Mouse (Mus musculus) neural tube, embryonic 15.5 days (tissue): ENCODE measurements around the gene Proser3. TPM values are rescaled to one million over a fixed set of nuclear protein-coding genes. Genes with fewer than 3 reads are reported as not detected.
"Not testable (repeated sequence)": the region's sequence is repeated elsewhere in the genome, so short reads cannot be mapped to it uniquely, and the experiment has no call there.

Experiments used
- ATAC-seq: fragments of 200-750 bp; cut with Nextera tagmentation; 2 replicates; pipeline ENCODE4 v1.8.0; 2017; ENCODE audit warnings: mild to moderate bottlenecking, moderate TSS enrichment, moderate library complexity; ENCODE audit not compliant: low FRiP score
- H3K27ac ChIP-seq: fragments of 300-500 bp; sonication (generic); replicated peaks from 2 replicates; pipeline ENCODE4 v1.5.1; 2015; ENCODE audit warnings: mild to moderate bottlenecking, inconsistent platforms
- H3K27me3 ChIP-seq: fragments of 300-500 bp; sonication (generic); replicated peaks from 2 replicates; pipeline ENCODE4 v1.6.1; 2015; ENCODE audit warnings: inconsistent platforms
- H3K36me3 ChIP-seq: fragments of 300-500 bp; sonication (generic); 2 replicates; pipeline ENCODE4 v1.6.1; 2015; ENCODE audit warnings: inconsistent platforms
- H3K4me1 ChIP-seq: fragments of 300-500 bp; sonication (generic); 2 replicates; pipeline ENCODE4 v1.6.1; 2015; ENCODE audit warnings: inconsistent platforms
- H3K4me2 ChIP-seq: fragments of 300-500 bp; sonication (generic); 2 replicates; pipeline ENCODE4 v1.6.1; 2015; ENCODE audit warnings: inconsistent platforms, mild to moderate bottlenecking, moderate library complexity
- H3K4me3 ChIP-seq: fragments of 300-500 bp; sonication (generic); replicated peaks from 2 replicates; pipeline ENCODE4 v1.5.1; 2015; ENCODE audit warnings: mild to moderate bottlenecking, inconsistent platforms
- H3K9ac ChIP-seq: fragments of 300-500 bp; sonication (generic); replicated peaks from 2 replicates; pipeline ENCODE4 v1.6.1; 2015; ENCODE audit warnings: mild to moderate bottlenecking, inconsistent platforms
- H3K9me3 ChIP-seq: fragments of 300-500 bp; sonication (generic); replicated peaks from 2 replicates; pipeline ENCODE4 v1.6.1; 2016; ENCODE audit warnings: inconsistent platforms
- WGBS: fragments of 180-500 bp; shearing (Covaris S2); methylation state at CpG from one replicate; pipeline ENCODE4 v1.1.7; 2015; ENCODE audit warnings: mixed read lengths; 5-methylcytosine and 5-hydroxymethylcytosine counted together
- microRNA-seq: library from miRNA; unstranded; fragments of <30 nt; microRNA quantifications from one replicate; pipeline ENCODE4, GENCODE M21; 2017
- polyA plus RNA-seq: library from polyadenylated mRNA; unstranded; fragments of >200 nt; fragmentation: Nextera tagmentation; extraction: Ambion mirVana; gene quantifications from 2 replicates; pipeline ENCODE4 v1.2.1, GENCODE M21; 2015

The Proser3 gene
- polyA plus RNA-seq, 1 experiment from 2014 or later: 7.9 TPM

- Histone ChIP-seq H3K9ac (no peak overlapping the region), H3K4me3 (no peak overlapping the region), H3K9me3 (no peaks in the 10 kb centered on the region), H3K27ac (no peak overlapping the region), H3K27me3 (no peaks in the 10 kb centered on the region), H3K4me2 (no peak overlapping the region), H3K4me1 (no peaks in the 10 kb centered on the region), H3K36me3 (no peaks in the 10 kb centered on the region)
- WGBS: 63% methylated on average over 24 of the region's 24 CpGs
- no peak for ATAC-seq
These were observed 36.9 kb downstream of the Proser3 start for GRCm38 (mm10) chr7:30515003-30515760.

- H3K36me3 ChIP-seq: no peaks in the 10 kb centered on the region
- WGBS: 73% methylated on average over 4 of the region's 4 CpGs
- no peak for ATAC-seq
- no peaks in the 10 kb centered on the region for H3K27me3 ChIP-seq
- no peaks in the 10 kb centered on the region for H3K9me3 ChIP-seq
- H3K4me1 ChIP-seq: no peaks in the 10 kb centered on the region
- H3K4me3 ChIP-seq: no peak overlapping the region
- no peak overlapping the region for H3K27ac ChIP-seq
- no peak overlapping the region for H3K9ac ChIP-seq
- H3K4me2 ChIP-seq: no peak overlapping the region
These were observed 44.0 kb downstream of the Proser3 start for GRCm38 (mm10) chr7:30508061-30508460.

DNA sequence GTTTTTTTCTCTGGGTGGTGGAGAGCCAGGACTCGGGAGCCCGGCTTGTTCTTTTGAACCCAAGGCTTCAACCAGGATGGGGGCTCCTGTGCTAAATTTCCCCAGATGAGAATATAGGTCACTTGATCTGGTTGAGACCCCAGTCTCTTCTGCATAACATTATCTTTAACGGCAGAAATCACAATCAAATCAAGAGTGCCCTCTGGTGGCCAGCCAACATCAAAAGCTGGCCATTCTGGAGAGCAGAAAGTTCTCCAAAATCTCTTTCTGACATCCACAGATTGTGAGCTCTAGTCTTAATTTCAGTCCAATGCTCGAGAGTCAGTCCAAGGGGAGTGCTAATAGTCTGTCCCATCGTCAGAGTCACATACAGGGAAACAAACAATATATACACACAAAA is 50.9 kb downstream of the Proser3 start:
- ATAC-seq, H3K9ac ChIP-seq: not testable (repeated sequence)
- WGBS: 68% methylated on average over 5 of the region's 5 CpGs

DNA sequence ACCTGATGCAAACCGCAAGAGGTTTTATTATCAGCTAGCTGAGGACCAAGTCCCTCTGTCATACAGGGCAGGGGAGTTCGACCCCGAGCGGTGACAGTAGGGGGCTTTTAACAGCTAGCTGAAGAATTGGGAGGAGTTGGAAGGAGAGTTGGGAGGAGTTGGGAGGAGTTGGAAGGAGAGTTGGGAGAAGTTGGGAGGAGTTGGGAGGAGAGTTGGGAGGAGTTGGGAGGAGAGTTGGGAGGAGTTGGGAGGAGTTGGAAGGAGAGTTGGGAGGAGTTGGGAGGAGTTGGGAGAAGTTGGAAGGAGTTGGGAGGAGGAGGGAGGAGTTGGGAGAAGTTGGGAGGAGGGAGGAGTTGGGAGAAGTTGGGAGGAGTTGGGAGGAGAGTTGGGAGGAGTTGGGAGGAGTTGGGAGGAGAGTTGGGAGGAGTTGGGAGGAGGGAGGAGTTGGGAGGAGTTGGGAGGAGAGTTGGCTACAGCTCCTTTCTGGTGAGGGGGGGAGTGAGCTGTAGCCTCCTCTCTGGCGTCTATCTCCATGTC is 56.5 kb downstream of the Proser3 start:
- not testable (repeated sequence) for H3K9ac ChIP-seq, H3K4me2 ChIP-seq, H3K36me3 ChIP-seq, H3K27me3 ChIP-seq, ATAC-seq, H3K27ac ChIP-seq, H3K4me3 ChIP-seq, H3K9me3 ChIP-seq, H3K4me1 ChIP-seq
- 51% methylated on average over 5 of the region's 5 CpGs for WGBS

More for the DNA sequence above, 50.9 kb downstream of the Proser3 start:
- H3K27me3 ChIP-seq, H3K4me2 ChIP-seq, H3K4me1 ChIP-seq, H3K4me3 ChIP-seq, H3K27ac ChIP-seq, H3K9me3 ChIP-seq, H3K36me3 ChIP-seq: not testable (repeated sequence)

DNA sequence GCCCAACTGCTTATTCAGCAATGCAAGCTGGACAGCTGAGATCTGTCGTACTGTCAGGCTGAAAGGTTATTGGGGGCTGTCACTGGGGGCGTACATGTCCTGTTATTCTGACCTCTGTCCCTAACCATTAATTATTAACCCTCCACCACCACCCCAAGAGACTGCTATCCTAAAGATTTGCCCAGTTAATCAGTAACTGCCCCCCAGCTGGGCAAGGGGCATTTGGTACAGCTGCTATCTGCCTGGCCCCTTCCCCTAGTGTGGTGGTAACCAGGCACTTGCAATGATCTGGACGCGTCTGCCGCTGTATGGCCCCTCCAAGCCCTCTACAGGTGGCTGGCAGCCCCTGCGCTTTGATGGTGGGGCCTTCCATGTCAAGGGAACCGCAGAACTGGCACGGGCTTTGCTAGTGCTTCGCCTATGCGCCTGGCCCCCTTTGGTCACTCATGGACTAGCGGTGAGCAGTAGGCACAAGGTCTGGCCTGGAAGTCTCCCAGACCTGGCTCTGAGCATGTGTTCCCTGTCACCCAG is 58.6 kb downstream of the Proser3 start, which contains the start of gene Prodh2:
Gene Prodh2, plus strand, starts transcription at position 222 of the 531 bp plus-strand sequence.
- ATAC-seq: no peak
- Histone ChIP-seq H3K9me3 (no peaks in the 10 kb centered on the region), H3K36me3 (no peaks in the 10 kb centered on the region), H3K27me3 (no peaks in the 10 kb centered on the region; the same call in 1 of the 2 replicates), H3K9ac (no peak within 1 kb of the TSS), H3K27ac (no peak within 1 kb of the TSS), H3K4me3 (no peak within 1 kb of the TSS), H3K4me1 (no peaks in the 10 kb centered on the region), H3K4me2 (no peak within 1 kb of the TSS)
- WGBS: 41% methylated on average over 11 of the region's 11 CpGs

GRCm38 (mm10) chr7:30492765-30493164 is 59.3 kb downstream of the Proser3 start:
- Histone ChIP-seq H3K27me3 (no peaks in the 10 kb centered on the region; the same call in 1 of the 2 replicates), H3K4me2 (no peak overlapping the region), H3K9ac (no peak overlapping the region), H3K27ac (no peak overlapping the region), H3K4me1 (no peaks in the 10 kb centered on the region), H3K36me3 (no peaks in the 10 kb centered on the region), H3K4me3 (no peak overlapping the region), H3K9me3 (no peaks in the 10 kb centered on the region)
- no peak for ATAC-seq
- WGBS: 15% methylated on average over 4 of the region's 4 CpGs

DNA sequence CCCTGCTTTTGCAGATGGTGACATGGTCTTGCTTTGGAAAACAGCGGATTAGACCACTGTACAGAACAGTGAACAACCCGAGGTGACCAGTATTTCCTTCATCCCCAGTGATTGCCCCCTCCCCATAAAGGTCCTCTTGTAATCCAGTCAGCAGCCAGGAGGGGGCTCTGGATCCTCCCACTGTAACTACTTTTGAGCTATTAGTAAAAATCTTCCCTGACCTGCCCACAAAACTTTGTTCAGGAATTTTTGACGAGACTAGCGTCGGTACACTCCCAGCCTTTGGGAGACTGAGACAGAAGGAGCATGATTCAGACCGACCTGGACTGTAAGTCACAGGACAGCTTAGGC is 61.2 kb downstream of the Proser3 start:
- ATAC-seq: no peak
- no peak overlapping the region for H3K4me2 ChIP-seq
- no peaks in the 10 kb centered on the region; the same call in 1 of the 2 replicates for H3K27me3 ChIP-seq
- H3K9me3 ChIP-seq: no peaks in the 10 kb centered on the region
- H3K4me1 ChIP-seq: no peaks in the 10 kb centered on the region
- H3K9ac ChIP-seq: no peak overlapping the region
- 21% methylated on average over 6 of the region's 6 CpGs for WGBS
- no peak overlapping the region for H3K27ac ChIP-seq
- H3K4me3 ChIP-seq: no peak overlapping the region
- no peaks in the 10 kb centered on the region for H3K36me3 ChIP-seq

- Histone ChIP-seq H3K9me3 (no peaks in the 10 kb centered on the region), H3K27me3 (no peaks in the 10 kb centered on the region; the same call in 1 of the 2 replicates), H3K36me3 (no peaks in the 10 kb centered on the region), H3K4me1 (no peaks in the 10 kb centered on the region), H3K27ac (no peak overlapping the region), H3K4me2 (no peak overlapping the region), H3K4me3 (no peak overlapping the region), H3K9ac (no peak overlapping the region)
- 33% methylated on average over 16 of the region's 16 CpGs for WGBS
- no peak for ATAC-seq
These were observed 61.7 kb downstream of the Proser3 start for GRCm38 (mm10) chr7:30490251-30490956.

Small RNA genes lying within 50 kb of the gene (microRNA-seq; reads per million reads assigned to microRNA genes)
- not detected for gene Gm38670
- not detected for gene Mir3569

Other genes with a start within 250 kb of the Proser3 start
- gene Alkbh6, start 243.6 kb downstream of the Proser3 start, polyA plus RNA-seq: 131 and 141 TPM in 2 replicates
- 18.9 and 24.7 TPM in 2 replicates for gene Syne4, start 237.5 kb downstream of the Proser3 start, polyA plus RNA-seq
- not detected in 2 replicates for gene E130208F15Rik, start 230.6 kb downstream of the Proser3 start, polyA plus RNA-seq
- gene Sdhaf1, start 228.4 kb downstream of the Proser3 start, polyA plus RNA-seq: 16.0 and 16.7 TPM in 2 replicates
- 13.5 and 15.7 TPM in 2 replicates for gene Lrfn3, start 189.5 kb downstream of the Proser3 start, polyA plus RNA-seq
- 38.6 and 50.0 TPM in 2 replicates for gene Tyrobp, start 138.5 kb downstream of the Proser3 start, polyA plus RNA-seq
- gene Hcst, start 132.4 kb downstream of the Proser3 start, polyA plus RNA-seq: 0.95 and 4.5 TPM in 2 replicates
- gene Nfkbid, start 130.6 kb downstream of the Proser3 start, polyA plus RNA-seq: 2.7 and 3.2 TPM in 2 replicates
- 577 and 709 TPM in 2 replicates for gene Aplp1, start 106.8 kb downstream of the Proser3 start, polyA plus RNA-seq
- gene Kirrel2, start 94.6 kb downstream of the Proser3 start, polyA plus RNA-seq: 0.15 and 0.36 TPM in 2 replicates
- 0.14 and 0.23 TPM in 2 replicates for gene Nphs1, start 94.0 kb downstream of the Proser3 start, polyA plus RNA-seq
- gene Prodh2, start 58.7 kb downstream of the Proser3 start, polyA plus RNA-seq: 0.42 TPM in 1 of 2 replicates, not detected in the other
- 78.7 and 91.1 TPM in 2 replicates for gene Arhgap33, start 17.2 kb downstream of the Proser3 start, polyA plus RNA-seq
- 8.6 and 11.7 TPM in 2 replicates for gene Hspb6, start 121 bp downstream of the Proser3 start, polyA plus RNA-seq
- 55.6 and 61.8 TPM in 2 replicates for gene Lin37, start 7.5 kb upstream of the Proser3 start, polyA plus RNA-seq
- 84.2 and 95.2 TPM in 2 replicates for gene U2af1l4, start 11.0 kb upstream of the Proser3 start, polyA plus RNA-seq
- gene Gm49396, start 11.0 kb upstream of the Proser3 start, polyA plus RNA-seq: 14.6 and 14.8 TPM in 2 replicates
- gene Psenen, start 11.3 kb upstream of the Proser3 start, polyA plus RNA-seq: 136 and 139 TPM in 2 replicates
- 4.1 and 4.7 TPM in 2 replicates for gene Igflr1, start 13.1 kb upstream of the Proser3 start, polyA plus RNA-seq
- gene Kmt2b, start 36.4 kb upstream of the Proser3 start, polyA plus RNA-seq: 8.5 and 8.8 TPM in 2 replicates
- gene Zbtb32, start 46.6 kb upstream of the Proser3 start, polyA plus RNA-seq: 0.37 and 0.44 TPM in 2 replicates
- 0.87 and 2.3 TPM in 2 replicates for gene Upk1a, start 60.5 kb upstream of the Proser3 start, polyA plus RNA-seq
- 1,176 and 1,358 TPM in 2 replicates for gene Cox6b1, start 73.9 kb upstream of the Proser3 start, polyA plus RNA-seq
- gene Etv2, start 83.6 kb upstream of the Proser3 start, polyA plus RNA-seq: not detected in 2 replicates
- gene Rbm42, start 98.0 kb upstream of the Proser3 start, polyA plus RNA-seq: 125 and 129 TPM in 2 replicates
- 22.5 and 29.3 TPM in 2 replicates for gene Haus5, start 112.7 kb upstream of the Proser3 start, polyA plus RNA-seq
- not detected in 2 replicates for gene Pmis2, start 119.3 kb upstream of the Proser3 start, polyA plus RNA-seq
- 0.34 TPM in 1 of 2 replicates, not detected in the other for gene 2200002J24Rik, start 146.6 kb upstream of the Proser3 start, polyA plus RNA-seq
- 2.8 and 3.2 TPM in 2 replicates for gene Atp4a, start 159.9 kb upstream of the Proser3 start, polyA plus RNA-seq
- 284 and 304 TPM in 2 replicates for gene Tmem147, start 177.2 kb upstream of the Proser3 start, polyA plus RNA-seq
- 0.73 and 1.0 TPM in 2 replicates for gene Gapdhs, start 191.4 kb upstream of the Proser3 start, polyA plus RNA-seq
- 1.6 and 2.0 TPM in 2 replicates for gene Sbsn, start 199.2 kb upstream of the Proser3 start, polyA plus RNA-seq
- gene Dmkn, start 211.5 kb upstream of the Proser3 start, polyA plus RNA-seq: 3.7 and 6.2 TPM in 2 replicates
- gene Krtdap, start 235.6 kb upstream of the Proser3 start, polyA plus RNA-seq: 2.4 and 10.4 TPM in 2 replicates